Mouse (Mus musculus): ENCODE measurements around the gene C2.

Gene C2

GRCm38 (mm10) chr17:34881683-34882310 lies 16.3 kb downstream of the C2 start, which contains the start of gene Gm20547:
Gene Gm20547, minus strand, starts transcription at chr17:34882042.
- CTCF ChIA-PET = interaction anchor here (0.7 kb wide), 2 partner anchors 335 to 1011 kb away, joined by 5 to 6 read pairs; no protein-coding TSS in a partner anchor

GRCm38 (mm10) chr17:34881166-34881565 lies 16.9 kb downstream of the C2 start:
- CTCF ChIA-PET = no interaction called here

GRCm38 (mm10) chr17:34879336-34879879 lies 18.7 kb downstream of the C2 start, which contains the start of gene Zbtb12:
Gene Zbtb12, plus strand, starts transcription at chr17:34879483.
- CTCF ChIA-PET = interaction anchor here (0.5 kb wide), 2 partner anchors 11 to 319 kb away, joined by 5 to 8 read pairs; no protein-coding TSS in a partner anchor

DNA sequence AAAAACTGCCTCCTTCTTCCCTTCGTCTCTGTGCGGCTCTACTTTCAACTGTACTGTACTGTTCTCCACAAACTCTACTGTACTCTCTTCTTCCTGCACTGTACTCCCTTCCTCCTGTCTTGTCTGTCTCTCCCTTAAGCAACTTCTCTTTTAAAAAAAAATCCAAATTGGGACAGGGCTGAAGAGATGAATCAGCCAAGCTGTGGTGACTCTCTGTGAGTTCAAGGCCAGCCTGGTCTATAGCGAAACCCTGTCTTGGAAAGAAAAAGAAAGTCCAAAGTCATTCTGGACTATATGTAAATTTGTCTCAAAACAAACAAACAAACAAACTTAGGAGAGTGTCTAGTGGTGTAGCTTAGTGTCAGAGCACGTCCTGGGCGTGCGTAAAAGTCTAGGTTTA lies 23.7 kb downstream of the C2 start:
- CTCF ChIA-PET = no interaction called here

DNA sequence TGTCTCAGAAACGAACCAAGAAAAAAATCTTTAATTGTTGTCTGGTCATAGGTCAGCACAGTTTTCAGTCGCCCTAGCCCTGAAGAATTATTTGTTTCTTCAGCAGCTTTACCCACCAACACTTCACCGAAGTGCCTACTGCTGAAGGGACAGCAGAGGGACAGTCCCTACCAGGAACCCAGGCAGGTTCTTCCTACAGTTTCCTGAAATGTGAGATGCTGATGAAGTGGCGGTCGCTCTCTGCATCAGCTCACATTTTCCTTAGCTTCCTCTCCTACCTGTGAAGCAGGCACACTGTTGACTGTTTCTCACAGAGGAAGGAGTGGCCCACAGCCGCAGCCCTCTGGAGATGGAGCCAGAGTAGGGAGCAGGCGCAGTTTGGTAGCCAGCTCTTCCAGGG lies 32.1 kb downstream of the C2 start:
- CTCF ChIA-PET = no interaction called here

- CTCF ChIA-PET = interaction anchor here (0.5 to 0.7 kb wide), 2 partner anchors 13 to 50 kb away, joined by 3 read pairs; partner anchors contain the start of genes Nelfe and Skiv2l
These were observed 35.5 kb downstream of the C2 start, which contains the start of gene Cfb for GRCm38 (mm10) chr17:34862416-34863081. Gene Cfb, minus strand, starts transcription at chr17:34862518.

DNA sequence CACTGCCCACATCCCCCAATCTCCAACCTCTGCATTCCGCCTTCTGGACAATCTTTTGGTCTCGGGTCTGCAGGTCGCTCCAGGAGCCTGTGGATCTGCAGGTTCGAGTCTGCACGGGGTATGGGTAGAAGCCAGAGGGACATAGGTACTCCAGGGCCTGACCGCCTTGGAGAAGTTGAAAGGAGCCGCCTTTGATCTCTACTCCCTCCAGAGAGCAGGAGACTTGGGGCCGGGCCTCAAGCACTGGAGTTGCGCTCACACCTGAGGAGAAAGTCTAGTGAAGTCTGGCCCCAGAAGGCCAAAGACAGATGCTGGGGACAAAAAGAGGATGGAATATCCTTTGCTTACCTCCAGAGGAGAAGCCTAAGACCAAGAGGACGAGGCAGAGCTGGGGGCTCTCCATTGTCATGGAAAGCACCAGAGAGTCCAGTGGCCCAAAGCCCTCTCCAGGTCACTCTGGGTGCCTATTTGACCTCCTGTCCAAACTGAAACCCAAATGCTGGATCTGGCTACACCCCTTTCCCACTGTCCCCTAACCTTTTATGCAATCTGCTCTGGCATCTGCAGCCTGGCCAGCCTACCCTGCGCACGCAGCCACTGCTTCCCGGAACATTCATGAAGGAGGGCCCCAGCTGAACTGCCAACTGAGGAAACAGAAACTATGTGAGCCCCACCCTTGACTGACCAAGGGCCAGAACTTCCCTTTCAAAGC lies 36.2 kb downstream of the C2 start:
- CTCF ChIA-PET = interaction anchor here (0.5 to 0.7 kb wide), 2 partner anchors 12 to 50 kb away, joined by 3 read pairs; partner anchors contain the start of genes Nelfe and Skiv2l

- CTCF ChIA-PET = no interaction called here
These were observed 37.6 kb downstream of the C2 start for GRCm38 (mm10) chr17:34860514-34860913.

DNA sequence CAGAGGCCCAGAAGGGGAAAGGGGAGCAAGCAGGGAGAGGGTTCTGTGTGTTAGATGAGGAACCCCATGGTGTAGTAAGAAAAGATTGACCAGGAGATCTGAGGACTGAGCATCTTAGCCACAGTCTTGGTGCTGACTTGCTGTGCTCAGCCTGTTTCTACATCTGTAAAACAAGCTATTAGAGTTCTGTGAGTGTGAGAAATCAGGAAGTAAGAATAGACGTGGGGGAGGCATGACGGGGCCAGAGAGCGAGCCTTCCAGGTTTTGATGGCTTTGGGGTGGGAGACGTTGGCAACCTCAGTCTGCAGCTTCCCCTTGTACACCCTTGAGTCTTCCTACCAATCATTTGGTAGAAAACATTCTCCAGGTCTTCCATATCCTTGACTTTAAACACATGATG lies 39.4 kb downstream of the C2 start:
- CTCF ChIA-PET = no interaction called here

GRCm38 (mm10) chr17:34855825-34856224 lies 42.2 kb downstream of the C2 start:
- CTCF ChIA-PET = interaction anchor here (0.6 to 1.5 kb wide), 3 partner anchors 56 to 838 kb away, joined by 6 to 7 read pairs (median 6); no protein-coding TSS in a partner anchor

DNA sequence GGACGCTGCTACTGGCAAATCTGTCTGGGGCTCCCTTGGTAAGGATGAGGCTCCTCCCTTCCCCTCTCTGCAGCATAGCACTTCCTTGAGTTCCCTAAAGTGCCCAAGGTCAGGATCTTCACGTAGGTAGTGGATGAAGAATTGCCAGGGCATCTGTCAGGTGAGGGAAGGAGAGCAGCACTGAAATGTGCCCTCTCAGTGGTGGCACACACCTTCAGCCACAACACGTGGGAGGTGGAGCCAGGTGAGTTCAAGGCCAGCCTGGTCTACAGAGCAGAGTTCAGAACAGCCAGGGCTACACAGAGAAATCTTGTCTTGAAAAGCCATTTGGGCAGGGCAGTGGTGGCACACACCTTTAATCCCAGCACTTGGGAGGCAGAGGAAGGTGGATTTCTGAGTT lies 43.3 kb downstream of the C2 start:
- CTCF ChIA-PET = no interaction called here

DNA sequence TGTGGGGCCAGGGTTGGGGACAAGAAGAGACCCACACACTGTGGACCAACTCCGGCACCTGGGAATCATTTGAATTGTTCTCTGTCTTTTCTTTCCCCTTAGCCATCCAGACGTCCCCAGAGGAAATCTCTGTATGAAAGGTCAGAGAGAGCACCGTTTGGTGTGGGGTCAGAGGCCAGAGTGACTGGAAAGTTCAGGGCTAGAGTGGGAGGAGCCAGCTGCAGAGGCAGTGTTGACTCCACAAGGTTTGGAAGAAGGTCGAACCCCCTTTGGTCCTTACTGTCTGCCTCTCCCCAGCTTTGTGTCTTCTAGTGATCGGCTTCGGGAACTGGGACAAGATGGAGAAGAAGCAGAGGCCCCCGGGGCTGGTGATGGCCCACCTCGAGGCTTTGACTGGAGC lies 44.6 kb downstream of the C2 start:
- CTCF ChIA-PET = interaction anchor here (0.7 kb wide), 1 partner anchor 33 kb away, joined by 11 read pairs; no protein-coding TSS in a partner anchor

GRCm38 (mm10) chr17:34850517-34851125 lies 47.4 kb downstream of the C2 start:
- CTCF ChIA-PET = no interaction called here

- CTCF ChIA-PET = interaction anchor here (0.5 kb wide), 1 partner anchor 12 kb away, joined by 3 read pairs; the partner anchor contains the start of gene Cfb
These were observed 48.1 kb downstream of the C2 start, which contains the start of the genes Skiv2l and Nelfe for GRCm38 (mm10) chr17:34849722-34850516. Gene Skiv2l, minus strand, starts transcription at chr17:34850210. Gene Nelfe, plus strand, starts transcription at chr17:34850391.

GRCm38 (mm10) chr17:34847615-34848014 lies 50.5 kb downstream of the C2 start:
- CTCF ChIA-PET = no interaction called here

DNA sequence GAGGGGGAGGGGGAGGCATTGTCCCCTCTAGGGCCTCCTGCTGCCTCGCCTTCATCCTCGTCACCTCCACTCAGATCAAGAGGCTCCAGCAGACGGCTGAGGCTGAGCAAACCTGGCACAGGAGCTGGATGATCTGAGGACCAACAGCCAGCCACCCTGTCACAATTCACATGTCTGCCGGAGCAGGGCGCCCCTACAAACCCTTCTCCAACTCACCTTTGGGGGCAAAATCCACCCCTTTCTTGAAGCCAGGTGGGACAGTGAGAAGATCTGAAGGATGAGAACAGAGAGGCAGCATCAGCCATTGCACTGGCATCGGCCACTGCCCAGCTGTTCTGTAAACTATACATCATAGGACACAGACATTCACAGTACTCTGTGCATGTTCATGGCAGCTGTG lies 50.9 kb downstream of the C2 start:
- CTCF ChIA-PET = no interaction called here

DNA sequence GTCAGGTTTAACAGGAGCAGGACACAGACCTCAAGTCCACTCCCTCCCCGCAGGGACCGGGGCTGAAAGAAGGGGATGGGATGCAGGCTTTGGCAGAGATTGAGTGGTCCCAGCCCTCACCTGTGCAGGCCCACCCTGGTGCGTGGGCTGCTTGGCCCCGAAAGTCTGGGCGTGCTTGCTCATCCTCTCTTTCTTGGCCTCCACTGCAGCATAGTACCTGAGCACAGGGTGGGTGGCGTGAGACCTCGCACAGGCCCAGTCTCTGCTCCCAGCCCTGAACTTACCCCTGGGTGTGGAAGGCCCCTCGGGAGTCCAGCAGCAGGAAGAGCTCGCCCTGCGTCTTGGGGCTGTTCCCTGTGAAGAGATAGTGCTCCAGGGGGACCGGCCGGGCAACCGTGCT lies 53.2 kb downstream of the C2 start:
- CTCF ChIA-PET = no interaction called here

DNA sequence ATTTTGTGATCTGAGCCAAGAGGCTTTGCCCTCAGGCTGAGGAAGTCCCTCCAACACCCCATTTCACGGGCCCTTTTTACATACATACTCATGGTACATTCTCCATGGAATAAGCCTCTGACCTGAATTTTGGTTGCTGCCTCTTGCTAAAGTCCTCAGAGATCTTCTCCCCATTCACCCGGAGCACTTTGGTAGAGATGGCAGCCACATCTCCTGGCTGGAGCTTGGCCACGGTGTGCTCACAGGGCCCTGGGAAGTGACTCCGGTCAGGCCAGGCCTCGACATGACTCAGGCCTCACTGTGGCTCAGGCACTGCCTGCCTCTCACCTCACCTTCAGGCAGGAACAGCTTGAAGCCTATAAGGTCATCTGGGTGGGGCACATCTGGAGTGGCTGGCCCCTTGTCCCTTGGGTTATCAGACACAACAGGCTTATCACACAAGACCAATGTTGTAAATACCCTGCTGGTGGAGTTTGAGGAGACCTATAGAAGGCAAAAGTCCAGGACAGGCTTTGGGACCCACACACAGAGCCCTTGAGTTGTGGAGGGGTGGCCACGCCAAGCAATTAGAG lies 57.2 kb downstream of the C2 start:
- CTCF ChIA-PET = no interaction called here

DNA sequence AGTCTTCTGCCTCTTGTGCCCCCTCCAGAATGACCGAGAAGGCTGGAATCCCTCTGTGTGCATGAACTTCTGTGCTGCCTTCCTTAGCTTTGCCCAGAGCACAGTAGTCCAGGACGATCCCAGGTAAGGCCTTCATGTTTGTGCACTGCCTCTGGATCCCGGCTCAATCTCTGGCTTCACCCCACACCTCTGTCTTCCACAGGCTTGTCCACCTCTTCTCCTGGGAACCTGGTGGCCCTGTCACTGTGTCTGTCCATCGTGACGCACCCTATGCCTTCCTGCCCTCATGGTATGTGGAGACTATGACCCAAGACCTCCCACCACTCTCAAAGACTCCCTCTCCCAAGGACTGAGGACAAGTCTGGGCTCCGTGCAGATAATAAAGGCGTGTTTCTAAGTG lies 59.3 kb downstream of the C2 start:
- CTCF ChIA-PET = no interaction called here

Measured in spleen, embryonic (tissue).